Mouse (Mus musculus) midbrain, postnatal 0 days (tissue): ENCODE data around the gene Man1c1. TPM values are rescaled to one million over a fixed set of nuclear protein-coding genes. Genes with fewer than 3 reads are reported as not detected.

Experiments
- ATAC-seq: fragments of 200-750 bp; cut with Nextera tagmentation; 2 replicates; pipeline ENCODE4 v1.8.0; 2017; ENCODE audit warnings: moderate number of reproducible peaks, mild to moderate bottlenecking, moderate TSS enrichment, moderate library complexity; ENCODE audit not compliant: low FRiP score
- DNase-seq: peaks from one replicate; pipeline ENCODE4 v3.0.0-alpha.2; 2015; ENCODE audit warnings: low spot score
- H3K27ac ChIP-seq: fragments of 300-500 bp; sonication (generic); 2 replicates; pipeline ENCODE4 v1.5.1; 2014; ENCODE audit warnings: low read depth, mild to moderate bottlenecking, low read length, mixed read lengths
- H3K27me3 ChIP-seq: fragments of 300-500 bp; sonication (generic); 2 replicates; pipeline ENCODE4 v1.6.1; 2014; ENCODE audit warnings: low read length, control low read depth, mixed read lengths; ENCODE audit not compliant: insufficient read depth
- H3K36me3 ChIP-seq: fragments of 300-500 bp; sonication (generic); 2 replicates; pipeline ENCODE4 v1.6.1; 2014; ENCODE audit warnings: low read length, control low read depth, mixed read lengths; ENCODE audit not compliant: insufficient read depth
- H3K4me1 ChIP-seq: fragments of 300-500 bp; sonication (generic); 2 replicates; pipeline ENCODE4 v1.6.1; 2014; ENCODE audit warnings: mild to moderate bottlenecking, control low read depth, antibody characterized with exemption, low read length, mixed read lengths; ENCODE audit not compliant: insufficient read depth
- H3K4me2 ChIP-seq: fragments of 300-500 bp; sonication (generic); 2 replicates; pipeline ENCODE4 v1.6.1; 2014; ENCODE audit warnings: low read depth, mild to moderate bottlenecking, low read length, mixed read lengths; ENCODE audit not compliant: poor library complexity, severe bottlenecking
- H3K4me3 ChIP-seq: fragments of 300-500 bp; sonication (generic); 2 replicates; pipeline ENCODE4 v1.5.1; 2014; ENCODE audit warnings: low read depth, mild to moderate bottlenecking, low read length, moderate library complexity
- H3K9ac ChIP-seq: fragments of 300-500 bp; sonication (generic); replicated peaks from 2 replicates; pipeline ENCODE4 v1.6.1; 2014; ENCODE audit warnings: mild to moderate bottlenecking, low read length, moderate library complexity, mixed read lengths; ENCODE audit not compliant: poor library complexity, severe bottlenecking
- H3K9me3 ChIP-seq: fragments of 300-500 bp; sonication (generic); 2 replicates; pipeline ENCODE4 v1.6.1; 2016; ENCODE audit warnings: low read length, control low read depth
- CTCF ChIP-seq: IDR thresholded peaks from 2 replicates; pipeline ENCODE4 v1.5.1; 2016; ENCODE audit warnings: antibody characterized with exemption, mild to moderate bottlenecking
- WGBS: fragments of 180-500 bp; shearing (Covaris S2); extraction: QIAGEN DNeasy Blood & Tissue Kit; methylation state at CpG from one replicate; pipeline ENCODE4 v1.1.7; 2014; 5-methylcytosine and 5-hydroxymethylcytosine counted together
- polyA plus RNA-seq: library from polyadenylated mRNA; unstranded; fragments of >200 nt; fragmentation: Nextera tagmentation; extraction: Ambion mirVana; gene quantifications from 2 replicates; pipeline ENCODE4 v1.2.1, GENCODE M21; 2015
- total RNA-seq: library from RNA; depleted of rRNA; stranded (reverse); fragments of >200 nt; gene quantifications from 2 replicates; pipeline ENCODE4 v1.2.3, GENCODE M21; 2014

Gene Man1c1
- total and polyA plus RNA-seq, 2 experiments from 2014 or later: 3.4 to 28.7 TPM

DNA sequence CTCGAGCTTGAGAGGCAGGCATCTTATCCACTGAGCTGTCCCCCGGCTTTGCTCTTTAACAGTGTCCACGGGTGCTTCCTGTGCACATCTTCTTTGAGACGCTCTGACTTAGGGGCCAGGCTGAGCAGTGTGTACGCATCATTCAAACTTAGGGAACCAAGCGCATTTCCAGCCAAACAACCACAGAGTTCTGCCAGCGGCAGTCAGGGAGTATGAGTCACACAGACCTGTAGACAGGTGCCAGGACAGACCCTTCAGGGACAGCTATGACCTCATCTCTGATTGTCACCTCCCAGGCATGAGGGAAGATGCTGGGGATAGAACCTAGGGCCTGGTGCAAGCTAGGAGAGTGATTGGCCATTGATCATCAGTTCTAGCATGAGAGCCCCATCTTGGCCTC, 144.9 kb downstream of the Man1c1 start:
- Histone ChIP-seq H3K36me3 (no peaks in the 10 kb centered on the region; the same call in 1 of the 2 replicates), H3K9me3 (no peaks in the 10 kb centered on the region), H3K27ac (no peak overlapping the region), H3K9ac (no peak overlapping the region), H3K4me2 (no peak overlapping the region), H3K27me3 (no peaks in the 10 kb centered on the region), H3K4me1 (peaks cover 4% of the 10 kb centered on the region; the same call in 1 of the 2 replicates), H3K4me3 (no peak overlapping the region)
- WGBS: 81% methylated on average over 7 of the region's 7 CpGs
- no peak for TF ChIP-seq CTCF
- DNase-seq: no peak
- ATAC-seq: no peak

DNA sequence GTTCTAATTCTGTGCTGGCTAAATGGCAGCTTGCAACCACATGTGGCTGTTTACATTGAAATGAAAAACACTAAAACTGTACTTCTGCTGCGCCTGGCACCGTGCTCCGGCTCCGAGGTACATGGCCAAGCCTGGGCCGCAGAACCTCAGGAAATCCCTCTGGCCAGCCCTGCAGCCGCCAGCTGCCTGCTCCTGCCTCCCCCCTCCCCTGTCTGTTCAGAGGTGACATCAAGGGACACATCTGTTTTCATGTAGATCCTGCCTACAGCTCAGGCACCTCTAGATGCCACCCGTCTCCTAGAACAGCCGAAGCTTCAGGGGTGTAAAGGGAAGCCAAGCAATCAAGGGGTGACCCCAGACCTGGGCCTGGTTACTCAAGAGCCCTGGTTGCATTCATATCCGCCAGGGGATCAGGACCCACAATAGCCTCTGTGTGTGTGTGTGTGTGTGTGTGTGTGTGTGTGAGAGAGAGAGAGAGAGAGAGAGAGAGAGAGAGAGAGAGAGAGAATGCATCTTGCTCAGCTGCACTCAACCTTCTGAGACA, 145.4 kb downstream of the Man1c1 start:
- 52% methylated on average over 9 of the region's 9 CpGs for WGBS

DNA sequence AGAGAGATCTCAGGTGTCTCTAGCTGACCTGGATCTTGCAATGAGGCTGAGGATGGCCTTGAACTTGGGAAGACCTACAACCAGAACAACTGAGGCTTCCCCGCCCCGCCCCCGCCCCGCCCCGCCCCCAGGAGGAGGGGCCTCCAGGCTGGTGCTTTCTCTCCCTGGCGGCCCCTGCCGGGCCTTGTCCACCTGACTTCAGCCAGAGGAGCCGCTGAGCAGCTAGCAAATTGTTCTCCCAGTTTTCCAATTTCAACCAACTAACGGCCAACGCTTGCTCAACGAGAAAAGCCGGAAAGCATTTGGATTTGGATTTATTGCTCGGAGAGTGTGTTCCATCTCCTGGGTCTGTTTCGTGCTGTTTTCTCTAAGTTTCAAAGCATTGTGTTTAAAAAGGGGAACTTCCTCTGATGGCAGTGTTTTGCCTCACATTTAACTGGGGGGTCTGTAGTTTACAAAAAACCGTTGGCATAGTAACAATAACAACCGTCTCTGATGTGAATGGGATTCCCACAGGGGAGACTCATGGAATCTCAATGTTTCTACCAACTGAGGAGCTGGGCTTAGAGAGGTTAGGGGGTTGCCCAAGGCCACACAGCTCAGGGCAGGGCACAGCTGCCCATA, 146.4 kb downstream of the Man1c1 start:
- Histone ChIP-seq H3K4me3 (no peak overlapping the region), H3K4me2 (no peak overlapping the region), H3K27me3 (no peaks in the 10 kb centered on the region), H3K9me3 (no peaks in the 10 kb centered on the region), H3K4me1 (peaks cover 4% of the 10 kb centered on the region; the same call in 1 of the 2 replicates), H3K9ac (no peak overlapping the region), H3K36me3 (no peaks in the 10 kb centered on the region; the same call in 1 of the 2 replicates), H3K27ac (peak overlapping the region; percentile 47)
- peak; percentile 27; the same call in 1 of the 2 replicates for TF ChIP-seq CTCF
- WGBS: 2% methylated on average over 15 of the region's 16 CpGs
- DNase-seq (peak; percentile 63), ATAC-seq (no peak)

More for the DNA sequence above, 145.4 kb downstream of the Man1c1 start:
- Histone ChIP-seq H3K36me3 (no peaks in the 10 kb centered on the region; the same call in 1 of the 2 replicates), H3K4me2 (no peak overlapping the region), H3K27me3 (no peaks in the 10 kb centered on the region), H3K4me1 (peaks cover 4% of the 10 kb centered on the region; the same call in 1 of the 2 replicates), H3K27ac (no peak overlapping the region), H3K9me3 (no peaks in the 10 kb centered on the region), H3K9ac (no peak overlapping the region), H3K4me3 (no peak overlapping the region)
- TF ChIP-seq CTCF: no peak
- no peak for DNase-seq
- ATAC-seq: no peak

DNA sequence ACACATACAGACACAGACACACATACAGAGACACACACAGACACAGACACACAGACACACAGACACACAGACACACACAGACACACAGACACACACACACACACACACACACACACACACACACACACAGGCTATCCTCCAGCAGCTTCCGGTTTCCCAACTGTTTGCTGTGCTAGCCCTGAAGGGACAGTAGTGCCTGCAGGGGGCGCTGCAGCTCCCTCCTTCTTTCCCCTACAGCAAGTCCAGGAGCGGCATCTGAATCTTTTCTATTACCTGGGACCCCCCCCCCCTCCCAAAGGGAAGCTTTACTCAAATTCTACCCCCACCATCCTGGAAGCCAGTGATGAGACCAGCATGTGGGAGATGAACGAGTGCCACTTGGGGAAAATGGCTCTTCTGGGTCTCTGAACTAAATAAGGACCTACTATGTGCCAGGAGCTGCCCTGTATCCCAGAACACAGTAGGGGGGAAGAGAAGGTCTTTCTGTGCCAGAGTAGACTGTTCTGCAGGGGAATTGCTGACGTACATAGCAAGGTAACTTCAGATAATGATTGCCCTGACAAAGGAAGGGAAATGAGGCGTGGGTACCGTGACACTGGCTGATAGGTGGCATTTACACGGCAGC, 148.0 kb downstream of the Man1c1 start:
- no peaks in the 10 kb centered on the region for H3K36me3 ChIP-seq
- H3K27me3 ChIP-seq: no peaks in the 10 kb centered on the region
- H3K27ac ChIP-seq: no peak overlapping the region
- 68% methylated on average over 7 of the region's 8 CpGs for WGBS
- DNase-seq (peak; percentile 66), ATAC-seq (no peak)
- H3K9me3 ChIP-seq: no peaks in the 10 kb centered on the region
- H3K4me1 ChIP-seq: peaks cover 9% of the 10 kb centered on the region
- no peak overlapping the region for H3K4me3 ChIP-seq
- TF ChIP-seq CTCF: peak; percentile 65
- H3K9ac ChIP-seq: no peak overlapping the region
- H3K4me2 ChIP-seq: no peak overlapping the region

DNA sequence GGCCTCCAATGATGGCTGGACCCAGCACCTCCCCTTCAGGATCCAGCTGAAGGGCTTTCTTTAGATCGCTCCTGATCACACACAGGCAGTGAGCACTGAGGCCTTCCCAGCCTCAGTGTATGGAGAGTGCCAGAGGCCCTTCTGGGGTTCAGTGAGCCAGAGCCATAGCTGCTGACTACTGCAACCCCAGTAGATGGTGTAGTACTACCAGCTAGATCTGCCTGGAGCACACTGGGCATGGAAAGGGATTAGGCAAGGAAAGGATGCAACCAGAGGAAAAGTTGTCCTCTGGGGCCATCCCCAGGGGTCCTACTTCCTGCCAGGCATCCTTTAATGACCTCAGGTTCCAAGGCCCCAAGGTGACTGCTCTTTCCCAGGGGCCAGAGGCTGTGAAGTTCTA, 150.5 kb downstream of the Man1c1 start:
- Histone ChIP-seq H3K36me3 (peaks cover 8% of the 10 kb centered on the region; the same call in 1 of the 2 replicates), H3K4me1 (peaks cover 11% of the 10 kb centered on the region), H3K9me3 (no peaks in the 10 kb centered on the region), H3K27me3 (no peaks in the 10 kb centered on the region), H3K4me2 (no peak overlapping the region), H3K9ac (no peak overlapping the region), H3K4me3 (no peak overlapping the region), H3K27ac (no peak overlapping the region)
- 85% methylated on average over 1 of the region's 1 CpGs for WGBS
- peak; percentile 67 for TF ChIP-seq CTCF
- ATAC-seq: no peak
- no peak for DNase-seq
